Mouse (Mus musculus): ENCODE measurements around the gene Mtnr1a.

- TF ChIP-seq SMC3 (IDR thresholded peaks at IDR 0.05; ENCODE audit: low read depth, low read length) (no peak), RAD21 (IDR thresholded peaks at IDR 0.05; ENCODE audit: low read depth, low read length) (no peak), CTCF (conservative IDR thresholded peaks at IDR 0.05 in 1 of 2, IDR thresholded peaks at IDR 0.05 in 1 of 2; ENCODE audit: low read depth in 2 of 2, low read length in 2 of 2) (no peak), JUND (conservative IDR thresholded peaks at IDR 0.05; ENCODE audit: low read depth, low read length) (no peak), MYC (IDR thresholded peaks at IDR 0.05; ENCODE audit: low read depth, low read length) (no peak), POLR2A (IDR thresholded peaks at IDR 0.05; ENCODE audit: low read depth, low read length) (no peak), CHD1 (IDR thresholded peaks at IDR 0.05; ENCODE audit: low read depth, low read length) (no peak)
Observed at GRCm38 (mm10) chr8:45111820-45112219, 42.9 kb downstream of the Mtnr1a start.
